Mouse (Mus musculus): ENCODE data around the gene Ccdc22. TPM values are rescaled to one million over a fixed set of nuclear protein-coding genes. Genes with fewer than 3 reads are reported as not detected.
A peak's percentile ranks its signal among the peaks of the same experiment; 100 is the strongest.

Gene Ccdc22
- 28.5 and 29.6 TPM in 2 replicates for polyA plus RNA-seq (2015; fragmentation: Nextera tagmentation; extraction: Ambion mirVana)

GRCm38 (mm10) chrX:7604879-7605574 lies at the start of gene Ccdc22:
Ccdc22 (minus strand) TSS chrX:7605517.
- no peak within 1 kb of the TSS for H3K27ac ChIP-seq (ENCODE audit: low read length)
- H3K27me3 ChIP-seq (ENCODE audit: control insufficient read depth, insufficient read depth, low read length), result no peaks in the 10 kb centered on the region
- H3K4me3 ChIP-seq (replicated peaks; ENCODE audit: low read length), result peak within 1 kb of the TSS; percentile 56
- H3K36me3 ChIP-seq (ENCODE audit: control insufficient read depth, insufficient read depth, low read length), result peaks cover 3% of the 10 kb centered on the region; the same call in 1 of the 2 replicates
- peak within 1 kb of the TSS; percentile 72 for H3K9ac ChIP-seq (ENCODE audit: low read length)
- peak within 1 kb of the TSS; percentile 55 for H3K4me2 ChIP-seq (ENCODE audit: low read depth, low read length)
- 12% methylated on average over 28 of the region's 28 CpGs for WGBS
- H3K4me1 ChIP-seq (ENCODE audit: control insufficient read depth, insufficient read depth, low read length), result no peaks in the 10 kb centered on the region
- peak; percentile 93 for ATAC-seq (ENCODE audit: insufficient read depth, low FRiP score)
- H3K9me3 ChIP-seq (replicated peaks; ENCODE audit: control insufficient read depth, low read length), result no peaks in the 10 kb centered on the region

- 16% methylated on average over 25 of the region's 25 CpGs for WGBS
- H3K27me3 ChIP-seq (ENCODE audit: control insufficient read depth, insufficient read depth, low read length), result no peaks in the 10 kb centered on the region
- peak overlapping the region; percentile 82 for H3K27ac ChIP-seq (ENCODE audit: low read length)
- H3K9ac ChIP-seq (ENCODE audit: low read length), result peak overlapping the region; percentile 86
- ATAC-seq (ENCODE audit: insufficient read depth, low FRiP score), result peak; percentile 97
- no peaks in the 10 kb centered on the region for H3K4me1 ChIP-seq (ENCODE audit: control insufficient read depth, insufficient read depth, low read length)
- peak overlapping the region; percentile 52 for H3K4me2 ChIP-seq (ENCODE audit: low read depth, low read length)
- peak overlapping the region; percentile 54 for H3K4me3 ChIP-seq (replicated peaks; ENCODE audit: low read length)
- H3K9me3 ChIP-seq (replicated peaks; ENCODE audit: control insufficient read depth, low read length), result no peaks in the 10 kb centered on the region
- H3K36me3 ChIP-seq (ENCODE audit: control insufficient read depth, insufficient read depth, low read length), result no peaks in the 10 kb centered on the region
These were observed 43.5 kb upstream of the Ccdc22 start for GRCm38 (mm10) chrX:7648671-7649304.

DNA sequence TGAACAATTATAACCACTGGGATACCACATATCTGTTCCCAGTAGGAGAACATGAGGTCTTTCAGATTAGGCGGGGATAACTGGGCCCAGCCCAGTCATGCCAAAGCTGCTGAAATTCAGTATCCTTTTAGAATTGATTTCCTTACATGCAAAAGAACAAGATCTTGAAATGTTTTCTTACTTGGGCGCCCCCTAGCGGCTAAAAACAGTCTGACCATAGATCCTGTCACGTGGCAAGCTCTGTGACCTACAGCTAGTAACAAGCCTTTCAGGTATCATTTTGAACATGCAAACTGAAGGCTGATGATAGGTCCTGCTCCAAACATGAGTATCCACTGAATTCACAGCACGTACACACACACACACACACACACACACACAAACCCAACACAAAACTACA lies 40.0 kb upstream of the Ccdc22 start:
- H3K36me3 ChIP-seq (ENCODE audit: control insufficient read depth, insufficient read depth, low read length), result no peaks in the 10 kb centered on the region
- no peak for ATAC-seq (ENCODE audit: insufficient read depth, low FRiP score)
- no peak overlapping the region for H3K4me2 ChIP-seq (ENCODE audit: low read depth, low read length)
- no peak overlapping the region for H3K9ac ChIP-seq (ENCODE audit: low read length)
- 10% methylated on average over 5 of the region's 5 CpGs for WGBS
- H3K27ac ChIP-seq (ENCODE audit: low read length), result no peak overlapping the region
- H3K4me3 ChIP-seq (replicated peaks; ENCODE audit: low read length), result no peak overlapping the region
- no peaks in the 10 kb centered on the region for H3K4me1 ChIP-seq (ENCODE audit: control insufficient read depth, insufficient read depth, low read length)
- H3K9me3 ChIP-seq (replicated peaks; ENCODE audit: control insufficient read depth, low read length), result no peaks in the 10 kb centered on the region
- H3K27me3 ChIP-seq (ENCODE audit: control insufficient read depth, insufficient read depth, low read length), result no peaks in the 10 kb centered on the region

GRCm38 (mm10) chrX:7640785-7641184 lies 35.5 kb upstream of the Ccdc22 start:
- no peaks in the 10 kb centered on the region for H3K36me3 ChIP-seq (ENCODE audit: control insufficient read depth, insufficient read depth, low read length)
- no peaks in the 10 kb centered on the region for H3K4me1 ChIP-seq (ENCODE audit: control insufficient read depth, insufficient read depth, low read length)
- no peaks in the 10 kb centered on the region for H3K9me3 ChIP-seq (replicated peaks; ENCODE audit: control insufficient read depth, low read length)
- no peak overlapping the region for H3K9ac ChIP-seq (ENCODE audit: low read length)
- 26% methylated on average over 12 of the region's 12 CpGs for WGBS
- ATAC-seq (ENCODE audit: insufficient read depth, low FRiP score), result no peak
- H3K27ac ChIP-seq (ENCODE audit: low read length), result no peak overlapping the region
- H3K4me3 ChIP-seq (replicated peaks; ENCODE audit: low read length), result no peak overlapping the region
- peaks cover 5% of the 10 kb centered on the region; the same call in 1 of the 2 replicates for H3K27me3 ChIP-seq (ENCODE audit: control insufficient read depth, insufficient read depth, low read length)
- H3K4me2 ChIP-seq (ENCODE audit: low read depth, low read length), result no peak overlapping the region

- no peak overlapping the region for H3K27ac ChIP-seq (ENCODE audit: low read length)
- H3K4me2 ChIP-seq (ENCODE audit: low read depth, low read length), result peak overlapping the region; percentile 56
- H3K4me1 ChIP-seq (ENCODE audit: control insufficient read depth, insufficient read depth, low read length), result no peaks in the 10 kb centered on the region
- no peak overlapping the region for H3K4me3 ChIP-seq (replicated peaks; ENCODE audit: low read length)
- H3K9ac ChIP-seq (ENCODE audit: low read length), result no peak overlapping the region
- no peak for ATAC-seq (ENCODE audit: insufficient read depth, low FRiP score)
- H3K36me3 ChIP-seq (ENCODE audit: control insufficient read depth, insufficient read depth, low read length), result no peaks in the 10 kb centered on the region
- H3K9me3 ChIP-seq (replicated peaks; ENCODE audit: control insufficient read depth, low read length), result no peaks in the 10 kb centered on the region
- peaks cover 5% of the 10 kb centered on the region; the same call in 1 of the 2 replicates for H3K27me3 ChIP-seq (ENCODE audit: control insufficient read depth, insufficient read depth, low read length)
- 22% methylated on average over 13 of the region's 13 CpGs for WGBS
These were observed 34.4 kb upstream of the Ccdc22 start for GRCm38 (mm10) chrX:7639536-7640325.

GRCm38 (mm10) chrX:7638401-7639091 lies 33.2 kb upstream of the Ccdc22 start, which contains the start of gene Syp:
Syp (plus strand) TSS chrX:7638471.
- Histone ChIP-seq H3K36me3 (ENCODE audit: control insufficient read depth, insufficient read depth, low read length) (no peaks in the 10 kb centered on the region), H3K9me3 (replicated peaks; ENCODE audit: control insufficient read depth, low read length) (no peaks in the 10 kb centered on the region), H3K4me3 (replicated peaks; ENCODE audit: low read length) (peak within 1 kb of the TSS; percentile 36), H3K4me1 (ENCODE audit: control insufficient read depth, insufficient read depth, low read length) (no peaks in the 10 kb centered on the region), H3K27me3 (ENCODE audit: control insufficient read depth, insufficient read depth, low read length) (peaks cover 5% of the 10 kb centered on the region; the same call in 1 of the 2 replicates), H3K4me2 (ENCODE audit: low read depth, low read length) (peak within 1 kb of the TSS; percentile 56), H3K27ac (ENCODE audit: low read length) (no peak within 1 kb of the TSS), H3K9ac (ENCODE audit: low read length) (no peak within 1 kb of the TSS)
- 16% methylated on average over 42 of the region's 42 CpGs for WGBS
- peak; percentile 79 for ATAC-seq (ENCODE audit: insufficient read depth, low FRiP score)

DNA sequence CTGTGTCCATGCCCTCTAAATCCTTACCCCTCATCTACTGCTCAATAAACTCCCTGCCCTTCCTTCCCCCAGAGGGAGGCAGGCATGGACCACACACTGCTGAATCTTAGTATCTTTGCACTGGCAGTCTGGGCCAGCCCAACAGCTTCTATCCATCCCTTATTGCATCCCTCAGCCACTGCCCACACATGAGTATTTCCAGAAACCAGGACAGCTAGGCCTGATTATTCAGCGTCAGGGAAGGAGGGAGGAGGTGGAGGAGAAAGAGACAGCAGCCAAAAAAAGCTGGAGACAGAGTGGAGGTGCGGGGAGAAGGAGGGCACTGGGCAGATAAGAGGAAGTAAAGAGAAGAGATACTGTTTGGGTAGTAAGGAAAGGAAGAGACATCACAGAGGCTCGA lies 29.8 kb upstream of the Ccdc22 start:
- Histone ChIP-seq H3K4me3 (replicated peaks; ENCODE audit: low read length) (no peak overlapping the region), H3K27ac (ENCODE audit: low read length) (no peak overlapping the region), H3K4me1 (ENCODE audit: control insufficient read depth, insufficient read depth, low read length) (no peaks in the 10 kb centered on the region), H3K27me3 (ENCODE audit: control insufficient read depth, insufficient read depth, low read length) (peaks cover 5% of the 10 kb centered on the region; the same call in 1 of the 2 replicates), H3K4me2 (ENCODE audit: low read depth, low read length) (no peak overlapping the region), H3K9me3 (replicated peaks; ENCODE audit: control insufficient read depth, low read length) (no peaks in the 10 kb centered on the region), H3K36me3 (ENCODE audit: control insufficient read depth, insufficient read depth, low read length) (no peaks in the 10 kb centered on the region), H3K9ac (ENCODE audit: low read length) (no peak overlapping the region)
- ATAC-seq (ENCODE audit: insufficient read depth, low FRiP score), result no peak
- WGBS, result 69% methylated on average over 3 of the region's 3 CpGs

DNA sequence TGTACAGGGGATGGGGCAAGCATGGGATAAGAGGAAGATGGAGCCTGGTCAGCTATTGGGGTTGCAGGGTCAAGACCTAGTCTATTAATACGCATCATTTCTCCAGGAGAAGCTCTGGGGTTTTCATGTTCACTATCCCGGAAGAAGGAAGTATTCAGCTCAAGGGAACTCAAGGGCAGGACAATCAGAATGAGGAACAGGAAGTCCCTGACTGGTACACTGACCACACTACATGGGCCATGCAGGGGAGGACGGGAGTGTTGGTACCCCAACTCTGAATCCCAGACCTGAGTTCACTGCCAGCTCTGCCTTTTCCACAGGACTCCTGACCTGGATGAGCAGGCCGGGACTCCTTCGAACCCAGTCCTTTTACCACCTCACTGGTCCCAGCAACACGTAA lies 27.2 kb upstream of the Ccdc22 start:
- no peaks in the 10 kb centered on the region for H3K36me3 ChIP-seq (ENCODE audit: control insufficient read depth, insufficient read depth, low read length)
- H3K27me3 ChIP-seq (ENCODE audit: control insufficient read depth, insufficient read depth, low read length), result no peaks in the 10 kb centered on the region
- H3K9me3 ChIP-seq (replicated peaks; ENCODE audit: control insufficient read depth, low read length), result no peaks in the 10 kb centered on the region
- H3K9ac ChIP-seq (ENCODE audit: low read length), result no peak overlapping the region
- H3K27ac ChIP-seq (ENCODE audit: low read length), result no peak overlapping the region
- no peaks in the 10 kb centered on the region for H3K4me1 ChIP-seq (ENCODE audit: control insufficient read depth, insufficient read depth, low read length)
- WGBS, result 90% methylated on average over 6 of the region's 6 CpGs
- H3K4me3 ChIP-seq (replicated peaks; ENCODE audit: low read length), result no peak overlapping the region
- H3K4me2 ChIP-seq (ENCODE audit: low read depth, low read length), result no peak overlapping the region
- no peak for ATAC-seq (ENCODE audit: insufficient read depth, low FRiP score)

All from stomach, embryonic 16.5 days (tissue).